Mouse (Mus musculus): Measurements from ENCODE around the gene Olfr1032. TPM values are rescaled to one million over a fixed set of nuclear protein-coding genes. Genes with fewer than 3 reads are reported as not detected.

Gene Olfr1032
- not detected in 2 replicates for total RNA-seq (2012; rRNA removed)
- polyA plus RNA-seq (2012; ENCODE audit: insufficient read depth in 1 of 2, insufficient read length in 2 of 2, low read depth in 1 of 2, low replicate concordance in 2 of 2, missing spikeins in 1 of 2), result not detected

GRCm38 (mm10) chr2:86005240-86005639 lies at the start of gene Olfr1032:
Olfr1032 (plus strand) TSS chr2:86005540.
- H3K9ac ChIP-seq (ENCODE audit: control insufficient read depth, low read depth, low read length, poor library complexity, severe bottlenecking), result no peak within 1 kb of the TSS
- no peak for DNase-seq (ENCODE audit: low read depth, low spot score)
- no peaks in the 10 kb centered on the region for H3K4me1 ChIP-seq (ENCODE audit: control insufficient read depth in 1 of 2, insufficient read depth in 2 of 2, low read length in 2 of 2)
- no peak within 1 kb of the TSS for H3K27ac ChIP-seq (ENCODE audit: control insufficient read depth, low read depth, low read length)
- no peak within 1 kb of the TSS for H3K4me3 ChIP-seq (ENCODE audit: control insufficient read depth in 1 of 2, insufficient read depth in 1 of 2, low read depth in 2 of 2, low read length in 2 of 2)
- TF ChIP-seq TCF12 (IDR thresholded peaks at IDR 0.05; ENCODE audit: low read depth, low read length) (no peak), MEF2A (IDR thresholded peaks at IDR 0.05; ENCODE audit: extremely low read depth, insufficient replicate concordance, low read depth, low read length, poor library complexity, severe bottlenecking) (no peak), ELF1 (IDR thresholded peaks at IDR 0.05; ENCODE audit: low read depth, low read length) (no peak), ZKSCAN1 (IDR thresholded peaks at IDR 0.05; ENCODE audit: low read depth, low read length) (no peak), TAL1 (IDR thresholded peaks at IDR 0.05; ENCODE audit: low read length) (no peak)
- H3K27me3 ChIP-seq (ENCODE audit: control insufficient read depth in 1 of 2, insufficient read depth in 2 of 2, low read length in 2 of 2), result no peaks in the 10 kb centered on the region
- no peaks in the 10 kb centered on the region for H3K79me2 ChIP-seq (ENCODE audit: control insufficient read depth, insufficient read depth, low read length, poor library complexity)
- no peaks in the 10 kb centered on the region for H3K36me3 ChIP-seq (ENCODE audit: control insufficient read depth in 1 of 2, insufficient read depth in 2 of 2, low read length in 2 of 2)
- H3K9me3 ChIP-seq (replicated peaks; ENCODE audit: insufficient read depth, low read length), result no peaks in the 10 kb centered on the region

- DNase-seq (ENCODE audit: low read depth, low spot score), result no peak
- Histone ChIP-seq H3K79me2 (ENCODE audit: control insufficient read depth, insufficient read depth, low read length, poor library complexity) (no peaks in the 10 kb centered on the region), H3K4me1 (ENCODE audit: control insufficient read depth in 1 of 2, insufficient read depth in 2 of 2, low read length in 2 of 2) (no peaks in the 10 kb centered on the region), H3K27me3 (ENCODE audit: control insufficient read depth in 1 of 2, insufficient read depth in 2 of 2, low read length in 2 of 2) (no peaks in the 10 kb centered on the region), H3K27ac (ENCODE audit: control insufficient read depth, low read depth, low read length) (no peak within 1 kb of the TSS), H3K9ac (ENCODE audit: control insufficient read depth, low read depth, low read length, poor library complexity, severe bottlenecking) (no peak within 1 kb of the TSS), H3K4me3 (ENCODE audit: control insufficient read depth in 1 of 2, insufficient read depth in 1 of 2, low read depth in 2 of 2, low read length in 2 of 2) (no peak within 1 kb of the TSS), H3K9me3 (replicated peaks; ENCODE audit: insufficient read depth, low read length) (no peaks in the 10 kb centered on the region), H3K36me3 (ENCODE audit: control insufficient read depth in 1 of 2, insufficient read depth in 2 of 2, low read length in 2 of 2) (no peaks in the 10 kb centered on the region)
- TF ChIP-seq EP300 (IDR thresholded peaks at IDR 0.05; ENCODE audit: low read depth in 1 of 2, low read length in 2 of 2) (no peak), USF2 (IDR thresholded peaks at IDR 0.05; ENCODE audit: borderline replicate concordance in 1 of 2, insufficient read depth in 1 of 2, low read depth in 1 of 2, low read length in 2 of 2) (no peak), USF1 (IDR thresholded peaks at IDR 0.05; ENCODE audit: low read depth, low read length) (no peak), POLR2AphosphoS5 (IDR thresholded peaks at IDR 0.05; ENCODE audit: borderline replicate concordance, low read depth, low read length) (no peak), CTCF (IDR thresholded peaks at IDR 0.05 in 2 of 3, conservative IDR thresholded peaks at IDR 0.05 in 1 of 3; ENCODE audit: control insufficient read depth in 1 of 3, insufficient read depth in 1 of 3, low read depth in 2 of 3, low read length in 3 of 3, poor library complexity in 1 of 3, severe bottlenecking in 1 of 3) (no peak), MYC (IDR thresholded peaks at IDR 0.05; ENCODE audit: low read depth, low read length) (no peak), ZNF384 (IDR thresholded peaks at IDR 0.05; ENCODE audit: low read depth, low read length) (no peak), BHLHE40 (IDR thresholded peaks at IDR 0.05; ENCODE audit: borderline replicate concordance, low read depth, low read length) (no peak), E2F4 (IDR thresholded peaks at IDR 0.05; ENCODE audit: borderline replicate concordance, low read depth, low read length) (no peak), SMC3 (IDR thresholded peaks at IDR 0.05; ENCODE audit: low read depth, low read length) (no peak), CHD1 (IDR thresholded peaks at IDR 0.05; ENCODE audit: low read depth, low read length) (no peak), POLR2A (IDR thresholded peaks at IDR 0.05; ENCODE audit: control insufficient read depth in 1 of 2, insufficient read depth in 1 of 2, low read depth in 1 of 2, low read length in 2 of 2, poor library complexity in 1 of 2) (no peak), JUND (IDR thresholded peaks at IDR 0.05; ENCODE audit: low read depth, low read length) (no peak), POLR2AphosphoS2 (IDR thresholded peaks at IDR 0.05; ENCODE audit: low read length) (no peak)
Observed at GRCm38 (mm10) chr2:85973595-85973994, 31.7 kb upstream of the Olfr1032 start, which contains the start of gene Olfr1029. Olfr1029 (plus strand) TSS chr2:85973895.

All from MEL (cell line).